Mouse (Mus musculus) cerebellum, postnatal 25 days (tissue): ENCODE data around the gene Atxn1.

Source experiments
- DNase-seq, 2 experiments: peaks; one replicate each; pipeline ENCODE4 v3.0.0; 2021; ENCODE audit warnings: mixed read lengths in 2 of 2

The Atxn1 gene

GRCm38 (mm10) chr13:45820473-45821230, 144.2 kb downstream of the Atxn1 start:
- DNase-seq, result peak; percentile 23 to 52

GRCm38 (mm10) chr13:45816670-45817069, 148.1 kb downstream of the Atxn1 start:
- DNase-seq, result no peak

- no peak for DNase-seq
Observed at GRCm38 (mm10) chr13:45809777-45810410, 154.9 kb downstream of the Atxn1 start.

- DNase-seq, result peak; percentile 58 to 79
Observed at GRCm38 (mm10) chr13:45807593-45808043, 157.2 kb downstream of the Atxn1 start.

- no peak for DNase-seq
Observed at GRCm38 (mm10) chr13:45806600-45807525, 157.9 kb downstream of the Atxn1 start.

- DNase-seq, result no peak
Observed at GRCm38 (mm10) chr13:45805915-45806599, 158.8 kb downstream of the Atxn1 start.

- no peak for DNase-seq
Observed at GRCm38 (mm10) chr13:45802620-45803410, 162.0 kb downstream of the Atxn1 start.

GRCm38 (mm10) chr13:45798248-45798647, 166.6 kb downstream of the Atxn1 start:
- DNase-seq, result no peak

- no peak for DNase-seq
Observed at GRCm38 (mm10) chr13:45797696-45798095, 167.1 kb downstream of the Atxn1 start.

- no peak for DNase-seq
Observed at GRCm38 (mm10) chr13:45796286-45796685, 168.5 kb downstream of the Atxn1 start.

GRCm38 (mm10) chr13:45793796-45794195, 171.0 kb downstream of the Atxn1 start:
- no peak for DNase-seq

- DNase-seq, result no peak
Observed at GRCm38 (mm10) chr13:45786409-45786808, 178.4 kb downstream of the Atxn1 start.

GRCm38 (mm10) chr13:45783681-45784080, 181.1 kb downstream of the Atxn1 start:
- no peak for DNase-seq

- DNase-seq, result peak in 1 of 2 experiments; percentile 14
Observed at GRCm38 (mm10) chr13:45778750-45779149, 186.1 kb downstream of the Atxn1 start.

GRCm38 (mm10) chr13:45778171-45778570, 186.6 kb downstream of the Atxn1 start:
- DNase-seq, result no peak

GRCm38 (mm10) chr13:45775516-45775915, 189.3 kb downstream of the Atxn1 start:
- no peak for DNase-seq

GRCm38 (mm10) chr13:45773381-45774168, 191.2 kb downstream of the Atxn1 start:
- no peak for DNase-seq

- DNase-seq, result peak in 1 of 2 experiments; percentile 22
Observed at GRCm38 (mm10) chr13:45769757-45770156, 195.1 kb downstream of the Atxn1 start.

- DNase-seq, result no peak
Observed at GRCm38 (mm10) chr13:45768250-45768649, 196.6 kb downstream of the Atxn1 start.

- no peak for DNase-seq
Observed at GRCm38 (mm10) chr13:45764354-45764753, 200.5 kb downstream of the Atxn1 start.

GRCm38 (mm10) chr13:45762278-45762677, 202.5 kb downstream of the Atxn1 start:
- DNase-seq, result peak; percentile 63 to 78
